14 mouse cellular contexts compared by ENCODE assay signal in genomic region chr4:34889101-34889811, GRCm38 (mm10). TPM values are rescaled to one million over a fixed set of nuclear protein-coding genes. Genes with fewer than 3 reads are reported as not detected.
DNase-seq lines count a peak whose midpoint lies in the region; ATAC-seq lines count a peak whose summit lies in the region.
"Had no signal": no experiment of that assay in that cellular context is flagged by ENCODE, and none has a peak within 500 bp of the region (broad histone marks: within the 10 kb centered on the region; RNA-seq: fewer than 3 reads in every experiment).

No protein-coding gene starts in this region.

- H3K4me3 ChIP-seq in midbrain, embryonic 11.5 days (ENCODE audit: low read depth, low read length): no peak overlapping the region
- H3K4me3 ChIP-seq in midbrain, embryonic 13.5 days (replicated peaks): no peak overlapping the region
- no peak overlapping the region for H3K4me3 ChIP-seq in liver, embryonic 12.5 days
- H3K4me3 ChIP-seq: left cerebral cortex, adult 2 months had no signal

- H3K9me3 ChIP-seq in midbrain, embryonic 11.5 days (ENCODE audit: control insufficient read depth, low read length): no peaks in the 10 kb centered on the region
- no peaks in the 10 kb centered on the region for H3K9me3 ChIP-seq in midbrain, embryonic 13.5 days
- H3K9me3 ChIP-seq in liver, embryonic 12.5 days (replicated peaks): no peaks in the 10 kb centered on the region

- peak; percentile 82 for DNase-seq in midbrain, embryonic 11.5 days (ENCODE audit: low spot score, missing footprints)
- DNase-seq in c-Kit-positive CD71-positive TER-119-positive erythroid progenitor cells, embryonic 14.5 days (ENCODE audit: low spot score): peak; percentile 13
- DNase-seq in thymus, postnatal 25 days: peak; percentile 25
- DNase-seq in layer of hippocampus, adult 9-11 months: no peak
- DNase-seq in natural killer cell, adult 2 months (ENCODE audit: low spot score in 2 of 2): no peak
- DNase-seq: cerebellum, adult 18-20 months; gastrocnemius, postnatal 36 days; kidney, adult 9 months; lung, adult 18-20 months had no signal

- peaks cover 4% of the 10 kb centered on the region; the same call in 1 of the 2 replicates for H3K27me3 ChIP-seq in midbrain, embryonic 11.5 days (ENCODE audit: control insufficient read depth, insufficient read depth, low read length)
- peaks cover 23% of the 10 kb centered on the region for H3K27me3 ChIP-seq in midbrain, embryonic 13.5 days
- peaks cover 35% of the 10 kb centered on the region for H3K27me3 ChIP-seq in liver, embryonic 12.5 days (replicated peaks)

- no peak for ATAC-seq in midbrain, embryonic 11.5 days (ENCODE audit: low FRiP score)
- no peak for ATAC-seq in midbrain, embryonic 13.5 days
- no peak for ATAC-seq in liver, embryonic 12.5 days

- H3K4me2 ChIP-seq in midbrain, embryonic 11.5 days: no peak overlapping the region
- H3K4me2 ChIP-seq in midbrain, embryonic 13.5 days (replicated peaks): no peak overlapping the region
- H3K4me2 ChIP-seq in liver, embryonic 12.5 days: peak overlapping the region; percentile 43
- H3K4me2 ChIP-seq: hindbrain, embryonic 14.5 days had no signal

- no peaks in the 10 kb centered on the region for H3K36me3 ChIP-seq in midbrain, embryonic 11.5 days (ENCODE audit: control insufficient read depth, insufficient read depth, low read length)
- no peaks in the 10 kb centered on the region for H3K36me3 ChIP-seq in midbrain, embryonic 13.5 days
- no peaks in the 10 kb centered on the region for H3K36me3 ChIP-seq in liver, embryonic 12.5 days

- 7% methylated on average over 15 of the region's 15 CpGs for WGBS in midbrain, embryonic 11.5 days
- WGBS in midbrain, embryonic 13.5 days: 7% methylated on average over 15 of the region's 15 CpGs
- 11% methylated on average over 15 of the region's 15 CpGs for WGBS in liver, embryonic 12.5 days (ENCODE audit: insufficient replicate concordance)

- H3K4me1 ChIP-seq in midbrain, embryonic 11.5 days (ENCODE audit: control insufficient read depth, insufficient read depth, low read length): no peaks in the 10 kb centered on the region
- H3K4me1 ChIP-seq in midbrain, embryonic 13.5 days (replicated peaks): peaks cover 13% of the 10 kb centered on the region
- peaks cover 35% of the 10 kb centered on the region for H3K4me1 ChIP-seq in liver, embryonic 12.5 days

- no peak overlapping the region for H3K27ac ChIP-seq in midbrain, embryonic 11.5 days (ENCODE audit: low read depth, low read length)
- H3K27ac ChIP-seq in midbrain, embryonic 13.5 days: no peak overlapping the region
- H3K27ac ChIP-seq in liver, embryonic 12.5 days: no peak overlapping the region
- H3K27ac ChIP-seq: hindbrain, embryonic 14.5 days; left cerebral cortex, adult 2 months had no signal

- no peak overlapping the region for H3K9ac ChIP-seq in midbrain, embryonic 11.5 days (ENCODE audit: low read length)
- no peak overlapping the region for H3K9ac ChIP-seq in midbrain, embryonic 13.5 days (replicated peaks)
- no peak overlapping the region for H3K9ac ChIP-seq in liver, embryonic 12.5 days
- H3K9ac ChIP-seq: hindbrain, embryonic 14.5 days had no signal

RNA-seq across cellular contexts. Expression of gene Cga, which starts 4.3 kb away (rescaled TPM):
- not detected in 2 replicates for polyA plus RNA-seq in midbrain, embryonic 11.5 days (2014; fragmentation: Nextera tagmentation; extraction: Ambion mirVana)
- not detected in 2 replicates for polyA plus RNA-seq in midbrain, embryonic 13.5 days (2015; fragmentation: Nextera tagmentation; extraction: Ambion mirVana)
- 0.20 TPM in 1 of 2 replicates, not detected in the other for polyA plus RNA-seq in liver, embryonic 12.5 days (2016; fragmentation: Nextera tagmentation; extraction: Ambion mirVana)
- polyA plus RNA-seq: heart, embryonic 14.5 days; hindbrain, embryonic 14.5 days had no signal

RNA-seq across cellular contexts. Expression of gene Zfp292, which starts 6.5 kb away (rescaled TPM):
- 40.1 and 47.2 TPM in 2 replicates for polyA plus RNA-seq in midbrain, embryonic 11.5 days (2014; fragmentation: Nextera tagmentation; extraction: Ambion mirVana)
- 40.3 and 42.5 TPM in 2 replicates for polyA plus RNA-seq in midbrain, embryonic 13.5 days (2015; fragmentation: Nextera tagmentation; extraction: Ambion mirVana)
- 7.1 and 7.9 TPM in 2 replicates for polyA plus RNA-seq in liver, embryonic 12.5 days (2016; fragmentation: Nextera tagmentation; extraction: Ambion mirVana)

Comparison
In these comparisons a context has a peak if more than half of its experiments do, and no peak if none do; other contexts are left out.
1. DNase-seq: peak in midbrain, embryonic 11.5 days (single experiment), c-Kit-positive CD71-positive TER-119-positive erythroid progenitor cells, embryonic 14.5 days (single experiment) and thymus, postnatal 25 days (single experiment); none in layer of hippocampus, adult 9-11 months (single experiment) and natural killer cell, adult 2 months (0 of 2).